Mouse (Mus musculus) heart, postnatal 0 days (tissue): ENCODE data around the gene Sash1. TPM values are rescaled to one million over a fixed set of nuclear protein-coding genes. Genes with fewer than 3 reads are reported as not detected.
A peak's percentile ranks its signal among the peaks of the same experiment; 100 is the strongest.

Experiments used
- ATAC-seq: fragments of 200-750 bp; cut with Nextera tagmentation; 2 replicates; pipeline ENCODE4 v1.8.0; 2017; ENCODE audit warnings: low read depth, moderate number of reproducible peaks, moderate library complexity; ENCODE audit not compliant: insufficient read depth
- DNase-seq: peaks from one replicate; pipeline ENCODE4 v3.0.0-alpha.2; 2016; ENCODE audit warnings: low spot score
- H3K27ac ChIP-seq: fragments of 300-500 bp; sonication (generic); 2 replicates; pipeline ENCODE4 v1.5.1; 2014; ENCODE audit warnings: low read depth, mild to moderate bottlenecking
- H3K27me3 ChIP-seq: fragments of 300-500 bp; sonication (generic); 2 replicates; pipeline ENCODE4 v1.6.1; 2014; ENCODE audit warnings: low read length, mixed read lengths; ENCODE audit not compliant: control insufficient read depth, insufficient read depth
- H3K36me3 ChIP-seq: fragments of 300-500 bp; sonication (generic); replicated peaks from 2 replicates; pipeline ENCODE4 v1.6.1; 2014; ENCODE audit warnings: low read length, mixed read lengths; ENCODE audit not compliant: control insufficient read depth, insufficient read depth
- H3K4me1 ChIP-seq: fragments of 300-500 bp; sonication (generic); 2 replicates; pipeline ENCODE4 v1.6.1; 2014; ENCODE audit warnings: antibody characterized with exemption; ENCODE audit not compliant: control insufficient read depth, insufficient read depth
- H3K4me2 ChIP-seq: fragments of 300-500 bp; sonication (generic); 2 replicates; pipeline ENCODE4 v1.6.1; 2014; ENCODE audit warnings: low read depth, mild to moderate bottlenecking, low read length, moderate library complexity
- H3K4me3 ChIP-seq: fragments of 300-500 bp; sonication (generic); 2 replicates; pipeline ENCODE4 v1.5.1; 2014; ENCODE audit warnings: low read depth, low read length
- H3K9ac ChIP-seq: fragments of 300-500 bp; sonication (generic); replicated peaks from 2 replicates; pipeline ENCODE4 v1.6.1; 2014; ENCODE audit warnings: low read depth, low read length, mixed read lengths
- H3K9me3 ChIP-seq: fragments of 300-500 bp; sonication (generic); replicated peaks from 2 replicates; pipeline ENCODE4 v1.6.1; 2016; ENCODE audit warnings: low read length; ENCODE audit not compliant: control insufficient read depth
- CTCF ChIP-seq: IDR thresholded peaks from 2 replicates; pipeline ENCODE4 v1.5.1; 2016; ENCODE audit warnings: antibody characterized with exemption, control low read depth, low read depth
- EP300 ChIP-seq: IDR thresholded peaks from 2 replicates; pipeline ENCODE4 v1.6.1; 2016; ENCODE audit warnings: antibody characterized with exemption, low read depth
- WGBS: fragments of 180-500 bp; shearing (Covaris S2); extraction: QIAGEN DNeasy Blood & Tissue Kit; methylation state at CpG from one replicate; pipeline ENCODE4 v1.1.7; 2014; 5-methylcytosine and 5-hydroxymethylcytosine counted together
- polyA plus RNA-seq: library from polyadenylated mRNA; unstranded; fragments of >200 nt; fragmentation: Nextera tagmentation; extraction: Ambion mirVana; gene quantifications from 2 replicates; pipeline ENCODE4 v1.2.1, GENCODE M21; 2015
- total RNA-seq: library from RNA; depleted of rRNA; stranded (reverse); fragments of >200 nt; gene quantifications from 2 replicates; pipeline ENCODE4 v1.2.3, GENCODE M21; 2014; ENCODE audit warnings: low replicate concordance; rRNA removed

Sash1 gene
- total RNA-seq (17.7 and 18.3 TPM in 2 replicates), polyA plus RNA-seq (3.8 and 3.9 TPM in 2 replicates)

DNA sequence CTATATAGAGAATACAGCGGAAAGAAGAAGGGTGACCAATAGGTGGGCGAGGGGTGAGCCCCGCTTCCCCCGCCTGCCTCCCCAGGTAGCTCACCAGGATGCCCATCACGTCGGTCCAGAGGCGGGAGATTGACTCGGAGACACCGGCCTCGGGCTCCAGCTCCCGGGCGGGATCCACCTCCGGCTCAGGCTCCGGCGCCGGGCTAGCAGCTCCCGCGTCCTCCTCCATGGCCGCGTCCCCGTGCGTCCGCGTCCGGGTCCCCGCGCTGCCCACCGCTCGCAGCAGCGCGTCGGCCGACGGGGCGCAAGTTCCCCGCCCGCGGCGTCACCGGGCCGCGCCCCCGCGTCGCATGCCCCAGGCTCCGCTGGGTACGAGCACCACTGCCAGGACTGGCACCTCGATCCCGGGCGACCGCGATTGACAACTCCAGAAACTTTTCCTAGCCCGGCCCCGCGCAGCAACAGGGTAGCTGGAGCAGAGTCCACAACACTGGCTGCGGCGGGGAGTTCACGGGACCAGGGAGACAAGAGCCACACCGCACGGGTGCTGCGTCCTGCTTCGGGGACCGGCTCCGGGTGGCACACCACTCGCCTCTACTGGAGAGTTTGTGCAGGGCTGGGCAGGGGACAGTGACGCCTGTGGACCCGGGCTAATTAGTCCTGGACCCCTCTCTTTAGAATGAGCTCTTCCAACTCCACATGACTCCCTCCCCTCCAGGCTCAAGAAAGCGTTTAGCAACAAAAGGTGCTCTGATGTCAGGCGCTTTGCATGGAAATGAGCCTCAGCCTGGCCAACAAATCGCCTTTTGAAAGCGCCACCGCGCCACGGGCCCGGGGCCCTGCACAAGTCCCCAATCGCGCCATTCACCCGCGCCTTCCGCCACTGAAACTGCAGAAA, at the start of gene Sash1:
Gene Sash1, minus strand, starts transcription at position 441 of the 898 bp plus-strand sequence.
- WGBS: under 1% methylated on average over 80 of the region's 80 CpGs
- Histone ChIP-seq H3K4me2 (peak within 1 kb of the TSS; percentile 73), H3K4me1 (peaks cover 15% of the 10 kb centered on the region; the same call in 1 of the 2 replicates), H3K9ac (peak within 1 kb of the TSS; percentile 73), H3K9me3 (no peaks in the 10 kb centered on the region), H3K36me3 (no peaks in the 10 kb centered on the region; the same call in 1 of the 2 replicates), H3K27ac (peak within 1 kb of the TSS; percentile 98), H3K4me3 (peak within 1 kb of the TSS; percentile 81), H3K27me3 (no peaks in the 10 kb centered on the region)
- DNase-seq: peak; percentile 94
- TF ChIP-seq EP300: peak; percentile 60; the same call in 1 of the 2 replicates
- no peak for TF ChIP-seq CTCF
- peak; percentile 94 for ATAC-seq

DNA sequence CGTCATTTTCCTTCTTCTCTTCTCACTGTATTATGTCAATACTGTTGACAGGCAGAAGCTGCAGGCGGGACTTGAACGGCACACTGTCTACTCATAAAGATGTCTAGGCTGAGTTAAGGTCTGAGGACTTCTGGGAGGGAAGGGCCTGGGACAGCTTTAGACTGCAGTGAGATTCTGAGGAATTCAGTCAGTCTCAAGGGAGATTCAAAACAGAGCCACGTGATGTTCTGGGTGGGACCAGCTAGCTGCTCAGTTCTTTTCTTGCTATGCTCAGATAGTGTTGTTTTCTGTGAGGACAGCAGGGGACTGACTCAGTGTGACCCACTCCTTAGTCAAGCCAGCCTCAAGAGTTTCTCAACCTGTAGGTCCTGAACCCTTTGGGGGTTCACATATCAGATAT, 49.7 kb upstream of the Sash1 start:
- Histone ChIP-seq H3K36me3 (no peaks in the 10 kb centered on the region), H3K27ac (0 out of 2 replicates have a peak overlapping the region, but pooled peaks have one; percentile 47), H3K4me2 (no peak overlapping the region), H3K4me3 (no peak overlapping the region), H3K9me3 (no peaks in the 10 kb centered on the region), H3K27me3 (no peaks in the 10 kb centered on the region), H3K9ac (no peak overlapping the region), H3K4me1 (no peaks in the 10 kb centered on the region)
- peak; percentile 71 for ATAC-seq
- WGBS: 32% methylated on average over 4 of the region's 4 CpGs
- peak; percentile 32 for DNase-seq
- TF ChIP-seq EP300 (no peak), CTCF (no peak)

DNA sequence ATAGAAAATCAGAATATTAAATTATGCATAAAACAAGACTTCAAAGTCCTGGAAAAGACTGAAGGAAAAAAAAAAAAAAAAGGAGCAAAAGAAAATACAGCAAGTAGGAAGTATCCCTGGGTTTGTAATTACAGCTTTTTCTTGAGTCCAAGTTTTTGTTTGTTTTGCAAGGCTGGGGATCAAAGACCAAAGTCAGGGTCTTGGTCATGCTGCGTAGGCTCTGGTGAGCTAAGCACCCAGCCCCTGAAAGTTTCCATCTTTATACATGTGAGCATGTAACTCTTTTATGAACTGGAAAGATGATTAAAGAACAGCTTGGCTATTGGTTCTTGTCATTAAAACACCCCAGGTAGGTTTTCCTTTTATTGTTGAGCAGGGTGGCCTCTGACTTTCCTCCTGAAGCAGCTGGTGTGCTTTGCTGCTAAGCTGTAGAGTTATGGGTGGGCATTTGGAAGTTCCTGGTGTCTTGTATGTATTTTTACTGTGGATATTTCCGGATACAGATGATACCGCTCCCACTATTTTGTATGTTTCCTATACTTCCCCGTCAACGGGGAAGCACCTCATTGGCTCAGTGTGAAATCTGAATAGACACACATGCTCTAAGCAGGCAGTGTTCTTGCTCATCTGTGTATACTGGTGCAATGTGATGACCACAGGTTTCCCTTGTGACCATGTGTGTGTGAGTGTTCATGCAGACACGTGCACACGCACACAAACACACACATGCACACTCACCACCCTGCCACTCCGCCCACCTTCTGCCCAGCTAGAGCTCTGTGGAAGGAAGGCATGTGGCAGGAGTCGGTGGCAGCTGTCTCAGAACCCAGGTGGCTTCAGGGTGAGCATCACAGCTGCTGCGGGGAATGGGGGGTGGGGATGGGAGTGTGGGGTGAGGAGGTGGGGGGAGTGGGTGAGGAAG, 47.8 kb upstream of the Sash1 start:
- Histone ChIP-seq H3K9me3 (no peaks in the 10 kb centered on the region), H3K27ac (no peak overlapping the region), H3K27me3 (no peaks in the 10 kb centered on the region), H3K4me1 (no peaks in the 10 kb centered on the region), H3K36me3 (no peaks in the 10 kb centered on the region), H3K4me2 (no peak overlapping the region), H3K4me3 (no peak overlapping the region), H3K9ac (no peak overlapping the region)
- DNase-seq (no peak), ATAC-seq (no peak)
- TF ChIP-seq CTCF: no peak
- no peak for TF ChIP-seq EP300
- 74% methylated on average over 10 of the region's 10 CpGs for WGBS

DNA sequence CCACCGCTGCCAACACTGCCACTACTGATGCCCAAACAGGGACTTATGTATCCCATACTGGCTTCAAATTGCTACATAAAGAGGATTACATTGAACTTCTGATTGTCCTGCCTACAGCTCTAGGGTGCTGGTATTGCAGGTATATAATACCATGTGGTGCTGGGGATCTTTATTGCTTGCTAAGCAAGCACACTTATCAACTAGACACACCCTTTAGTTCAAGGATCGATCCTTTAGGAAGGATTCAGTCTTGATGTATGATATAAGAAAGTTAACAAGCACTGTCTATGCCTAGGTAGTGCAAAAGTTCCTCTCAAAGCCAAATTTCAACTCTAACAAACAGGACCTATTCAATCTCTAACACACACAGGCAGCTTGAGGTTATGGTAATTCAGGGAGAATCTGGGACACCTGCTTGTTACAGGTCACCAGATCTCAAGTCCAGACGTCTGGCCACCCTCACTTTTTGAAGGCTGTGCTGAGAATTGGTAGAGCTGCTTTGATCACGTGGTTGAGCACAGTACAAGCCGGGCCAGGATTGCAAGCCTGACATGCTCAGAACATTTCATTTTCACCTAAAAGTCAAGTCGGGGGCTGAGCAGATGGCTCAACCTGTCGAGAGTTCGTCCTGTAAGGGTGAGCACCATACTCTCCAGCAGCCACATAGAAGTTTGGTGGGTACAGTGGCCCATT, 45.8 kb upstream of the Sash1 start:
- no peak overlapping the region for H3K9ac ChIP-seq
- H3K36me3 ChIP-seq: no peaks in the 10 kb centered on the region
- no peak overlapping the region for H3K4me3 ChIP-seq
- no peak for TF ChIP-seq EP300
- TF ChIP-seq CTCF: no peak
- no peak overlapping the region for H3K4me2 ChIP-seq
- H3K27me3 ChIP-seq: no peaks in the 10 kb centered on the region
- no peaks in the 10 kb centered on the region for H3K9me3 ChIP-seq
- H3K27ac ChIP-seq: no peak overlapping the region
- ATAC-seq (no peak), DNase-seq (no peak)
- H3K4me1 ChIP-seq: no peaks in the 10 kb centered on the region
- 81% methylated on average over 8 of the region's 8 CpGs for WGBS

DNA sequence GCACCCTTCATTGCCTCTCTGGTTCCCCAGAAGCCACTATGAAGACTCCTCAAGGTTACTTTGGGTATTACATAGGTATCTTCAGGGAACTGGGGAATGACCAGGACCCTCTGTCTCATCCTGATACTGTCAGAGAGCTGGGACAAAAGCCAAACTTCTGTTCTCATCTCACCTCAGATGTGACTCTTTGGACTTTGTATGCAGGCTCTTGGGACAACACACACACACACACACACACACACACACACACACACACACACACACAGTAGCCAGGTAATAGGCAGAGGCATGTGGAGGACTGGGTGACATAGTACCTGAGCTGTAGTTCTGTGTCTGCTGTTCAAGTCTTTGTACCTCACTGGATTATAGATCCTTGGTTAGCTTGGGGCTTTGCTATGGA, 44.8 kb upstream of the Sash1 start:
- H3K36me3 ChIP-seq: no peaks in the 10 kb centered on the region
- H3K9me3 ChIP-seq: no peaks in the 10 kb centered on the region
- DNase-seq (no peak), ATAC-seq (no peak)
- H3K27ac ChIP-seq: no peak overlapping the region
- no peaks in the 10 kb centered on the region for H3K4me1 ChIP-seq
- no peak overlapping the region for H3K9ac ChIP-seq
- TF ChIP-seq EP300 (no peak), CTCF (no peak)
- H3K4me3 ChIP-seq: no peak overlapping the region
- no peak overlapping the region for H3K4me2 ChIP-seq
- no peaks in the 10 kb centered on the region for H3K27me3 ChIP-seq
